Mouse (Mus musculus): Measurements from ENCODE around the gene Ube2e2. TPM values are rescaled to one million over a fixed set of nuclear protein-coding genes. Genes with fewer than 3 reads are reported as not detected.

Ube2e2 gene
- total RNA-seq, 2 experiments from 2014 or later: 204 to 207 TPM

DNA sequence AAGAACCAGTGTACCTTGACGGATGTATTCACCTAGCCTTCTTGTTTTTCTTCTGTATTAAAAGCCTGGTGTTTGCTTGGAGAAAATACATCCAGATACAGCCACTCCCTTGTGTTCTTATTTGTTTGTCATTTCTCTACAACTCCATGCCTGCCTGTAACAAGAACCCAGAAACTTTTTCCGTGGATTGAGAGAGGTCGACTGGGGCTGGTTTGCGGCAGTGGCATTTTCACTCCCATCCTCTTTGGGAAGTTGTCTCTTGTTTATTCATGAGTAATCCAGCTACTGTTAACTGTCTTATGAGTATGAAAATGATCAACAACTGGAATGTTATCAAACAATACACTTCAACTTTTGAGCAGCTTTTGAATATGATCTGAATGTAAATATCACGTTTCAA lies 115.8 kb downstream of the Ube2e2 start:
- H3K4me3 ChIP-seq: no peak overlapping the region
- no peak overlapping the region for H3K27ac ChIP-seq
- TF ChIP-seq CTCF (conservative IDR thresholded peaks at IDR 0.05): no peak
- DNase-seq (ENCODE audit: low spot score in 2 of 2): no peak

DNA sequence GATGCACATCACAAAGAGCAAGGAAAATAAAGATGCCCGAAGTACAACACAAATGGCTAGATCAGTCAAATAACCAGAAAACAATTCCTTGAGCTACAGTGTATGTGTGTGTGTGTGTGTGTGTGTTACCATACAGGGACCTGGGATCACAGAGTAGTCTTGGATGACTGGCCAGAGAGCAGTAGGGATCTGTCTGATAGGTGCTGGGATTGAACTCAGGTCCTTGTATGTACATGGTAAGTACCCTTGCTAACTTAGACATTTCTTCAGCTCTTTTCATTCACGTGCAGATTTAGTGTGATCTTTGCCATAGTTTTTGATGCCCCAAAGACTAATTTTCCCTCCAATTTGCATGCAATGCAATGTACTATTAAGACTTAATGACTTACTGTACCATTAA lies 117.9 kb downstream of the Ube2e2 start:
- no peak for TF ChIP-seq CTCF (conservative IDR thresholded peaks at IDR 0.05)
- DNase-seq (ENCODE audit: low spot score in 2 of 2): no peak
- Histone ChIP-seq H3K27ac (no peak overlapping the region), H3K4me3 (no peak overlapping the region)

DNA sequence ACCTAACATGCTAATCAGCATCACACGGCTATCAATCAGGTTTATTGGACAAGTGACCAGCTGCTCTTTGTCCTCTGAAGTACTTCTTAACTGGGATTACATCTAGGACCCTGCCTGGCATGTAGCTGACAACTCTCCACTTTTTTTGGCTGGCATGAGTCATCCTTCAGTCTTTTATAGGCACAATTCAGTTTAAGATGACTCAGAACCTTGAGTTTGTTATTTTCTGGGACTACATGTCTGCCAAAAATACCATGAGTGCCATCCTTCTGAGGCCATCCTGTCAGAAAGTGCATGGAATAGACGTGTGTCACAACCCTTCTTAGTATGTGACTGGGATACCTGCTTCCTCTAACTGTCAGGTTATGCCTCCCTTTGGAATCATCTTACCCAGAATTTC lies 120.3 kb downstream of the Ube2e2 start:
- no peak for TF ChIP-seq CTCF (conservative IDR thresholded peaks at IDR 0.05)
- Histone ChIP-seq H3K4me3 (no peak overlapping the region), H3K27ac (no peak overlapping the region)
- no peak for DNase-seq (ENCODE audit: low spot score in 2 of 2)

DNA sequence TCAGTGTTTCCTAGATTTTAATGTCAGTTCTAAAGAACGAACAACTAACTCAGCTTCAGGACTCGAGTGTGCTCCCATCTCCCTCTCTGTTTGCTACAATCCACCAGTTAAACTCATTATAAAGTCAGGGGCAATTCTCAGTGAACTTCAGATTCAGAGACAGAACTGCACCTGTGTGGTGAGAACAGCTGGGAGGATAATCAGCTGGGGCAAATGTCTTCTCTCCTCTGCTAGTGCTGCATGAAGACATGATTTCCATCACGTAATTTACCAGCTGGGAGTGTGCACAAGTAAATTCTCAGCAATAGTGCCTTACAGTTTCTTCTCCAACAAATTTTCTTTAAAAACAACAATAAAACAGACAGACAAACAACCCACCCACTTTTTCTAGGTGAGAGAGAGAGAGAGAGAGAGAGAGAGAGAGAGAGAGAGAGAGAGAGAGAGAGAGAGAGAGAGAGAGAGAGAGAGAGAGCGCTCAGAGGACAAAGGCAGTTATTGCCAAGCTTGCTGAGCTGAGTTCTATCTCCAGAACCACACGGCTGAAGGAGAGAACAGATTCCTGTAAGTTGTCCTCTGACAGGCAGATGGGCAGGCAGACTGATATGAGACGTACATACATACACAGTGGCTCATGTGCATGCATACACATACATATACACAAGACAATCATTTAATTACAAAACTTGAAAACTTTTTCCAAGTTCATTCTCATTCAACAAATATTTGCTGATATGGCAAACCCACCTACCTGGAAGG lies 134.3 kb downstream of the Ube2e2 start:
- Histone ChIP-seq H3K4me3 (no peak overlapping the region), H3K27ac (peak overlapping the region; percentile 16; the same call in 1 of the 2 replicates)
- no peak for DNase-seq (ENCODE audit: low spot score in 2 of 2)

DNA sequence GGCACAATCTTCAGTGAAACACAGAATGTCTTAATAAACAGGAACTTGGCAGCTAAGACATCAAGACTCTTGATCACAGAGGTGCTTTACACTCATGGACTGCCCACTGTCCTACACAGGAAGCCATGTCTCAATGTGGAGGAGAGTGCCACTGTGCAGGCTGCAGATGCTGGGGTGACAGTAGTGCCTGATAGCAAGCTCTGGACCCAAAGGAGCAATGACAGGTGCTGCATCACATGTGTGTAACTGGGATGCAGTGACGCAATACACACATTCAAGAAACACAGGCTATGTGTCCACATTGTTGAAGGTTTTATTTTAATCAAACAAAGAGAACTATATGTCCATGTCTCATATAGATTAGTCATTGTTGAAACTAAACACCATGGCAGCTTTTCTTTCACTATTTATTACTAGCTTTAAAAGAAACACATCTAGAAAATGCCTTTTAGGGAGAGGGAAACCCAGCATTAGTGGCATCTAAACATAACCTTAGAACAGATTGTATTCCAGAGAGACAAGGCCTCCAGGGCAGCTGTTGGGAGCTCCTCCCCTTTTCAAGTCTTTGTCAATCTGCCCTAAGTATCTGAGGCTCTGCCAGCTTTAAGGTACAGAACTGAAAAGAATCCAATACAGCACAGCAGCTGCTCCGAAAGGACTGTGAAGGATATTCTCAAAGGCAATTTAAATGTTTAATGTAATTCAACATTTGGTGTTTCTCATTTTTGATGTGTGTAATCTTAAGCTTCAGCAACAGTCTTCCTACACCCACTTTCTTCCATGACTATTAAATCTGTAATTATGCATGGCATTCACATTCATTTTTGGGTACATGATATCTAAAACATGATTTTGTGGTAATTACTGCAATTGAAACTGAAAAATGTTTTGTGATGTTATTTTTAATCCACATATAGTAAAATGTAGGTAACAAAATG lies 135.2 kb downstream of the Ube2e2 start:
- Histone ChIP-seq H3K27ac (peak overlapping the region; percentile 16; the same call in 1 of the 2 replicates), H3K4me3 (no peak overlapping the region)
- DNase-seq (ENCODE audit: low spot score in 2 of 2): peak in 1 of 2 experiments; percentile 26
- no peak for TF ChIP-seq CTCF (conservative IDR thresholded peaks at IDR 0.05)

More for the DNA sequence above, 134.3 kb downstream of the Ube2e2 start:
- no peak for TF ChIP-seq CTCF (conservative IDR thresholded peaks at IDR 0.05)

DNA sequence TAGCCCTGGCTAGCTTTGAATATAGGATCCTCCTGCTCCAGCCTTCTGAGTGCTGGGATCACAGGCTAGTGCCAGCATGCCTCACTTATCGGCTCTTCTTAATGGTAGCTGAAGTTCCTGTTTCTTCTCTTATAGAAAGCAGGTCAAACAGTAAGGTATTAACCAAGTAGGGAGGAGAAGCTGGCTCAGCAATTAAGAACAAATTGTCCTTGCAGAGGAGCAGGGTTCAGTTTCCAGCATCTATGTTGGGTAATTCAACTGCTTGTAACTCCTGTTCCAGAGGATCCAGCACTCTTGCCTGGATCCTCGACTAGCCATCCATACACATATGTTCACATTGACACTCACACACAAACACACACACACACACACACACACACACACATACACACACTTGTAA lies 136.1 kb downstream of the Ube2e2 start:
- TF ChIP-seq CTCF (conservative IDR thresholded peaks at IDR 0.05): no peak
- DNase-seq (ENCODE audit: low spot score in 2 of 2): no peak
- Histone ChIP-seq H3K4me3 (no peak overlapping the region), H3K27ac (no peak overlapping the region)

DNA sequence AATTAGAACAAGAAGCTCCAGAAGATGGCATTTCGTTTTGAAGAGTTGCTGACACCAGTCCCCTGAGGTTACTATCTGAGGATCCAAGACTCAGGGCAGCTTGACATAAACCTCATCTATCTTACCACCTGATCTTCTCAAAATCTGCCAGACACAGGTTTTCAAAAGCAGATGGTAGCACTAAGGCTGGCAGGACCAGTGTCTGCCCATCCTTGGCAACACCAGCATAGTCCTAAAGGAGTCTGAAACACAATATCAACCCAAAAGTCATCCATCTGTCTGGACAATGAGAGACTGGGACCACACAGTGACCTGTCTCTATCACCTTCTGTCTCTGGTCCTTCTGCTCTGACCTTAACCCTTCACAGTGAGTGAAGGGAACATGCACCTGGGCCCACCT lies 138.7 kb downstream of the Ube2e2 start:
- Histone ChIP-seq H3K27ac (no peak overlapping the region), H3K4me3 (no peak overlapping the region)
- DNase-seq (ENCODE audit: low spot score in 2 of 2): no peak
- no peak for TF ChIP-seq CTCF (conservative IDR thresholded peaks at IDR 0.05)

DNA sequence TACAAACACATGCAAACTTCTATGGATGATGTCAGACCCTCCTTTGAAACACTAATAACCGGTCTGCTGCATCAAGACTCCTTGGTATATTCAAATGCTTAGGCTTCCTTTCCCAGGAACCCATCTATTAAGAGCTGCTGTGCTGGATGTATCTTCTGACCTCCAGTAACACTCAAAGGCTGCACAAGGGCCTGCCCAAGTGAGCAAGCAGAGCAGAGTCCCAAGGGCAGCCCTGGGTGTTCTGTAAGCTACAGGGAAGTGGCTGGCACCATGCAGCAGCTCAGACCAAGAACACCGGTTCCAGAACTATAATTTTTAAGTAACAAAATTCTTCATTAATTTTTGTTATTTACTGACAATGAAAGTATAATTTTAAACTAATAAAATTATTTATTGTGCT lies 139.5 kb downstream of the Ube2e2 start:
- Histone ChIP-seq H3K4me3 (no peak overlapping the region), H3K27ac (no peak overlapping the region)
- TF ChIP-seq CTCF (conservative IDR thresholded peaks at IDR 0.05): no peak
- no peak for DNase-seq (ENCODE audit: low spot score in 2 of 2)

DNA sequence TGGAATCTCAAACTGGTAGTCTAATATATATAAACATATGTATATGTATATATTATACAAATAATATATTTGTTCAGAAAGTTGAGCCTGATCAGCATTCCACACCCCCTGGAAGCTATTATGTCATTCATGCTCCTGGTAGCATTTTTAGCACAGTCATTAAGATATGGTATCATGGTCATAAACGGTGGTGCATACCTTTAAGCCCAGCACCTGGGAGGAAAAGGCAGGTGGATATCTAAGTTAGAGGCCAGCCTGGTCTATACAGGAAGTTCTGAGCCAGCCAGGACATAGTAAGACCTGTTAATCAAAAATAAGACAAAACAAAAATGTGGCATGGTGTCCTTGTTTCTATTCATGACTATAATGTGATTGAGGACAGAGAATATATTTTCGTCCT lies 140.1 kb downstream of the Ube2e2 start:
- TF ChIP-seq CTCF (conservative IDR thresholded peaks at IDR 0.05): no peak
- Histone ChIP-seq H3K27ac (no peak overlapping the region), H3K4me3 (no peak overlapping the region)
- DNase-seq (ENCODE audit: low spot score in 2 of 2): no peak

DNA sequence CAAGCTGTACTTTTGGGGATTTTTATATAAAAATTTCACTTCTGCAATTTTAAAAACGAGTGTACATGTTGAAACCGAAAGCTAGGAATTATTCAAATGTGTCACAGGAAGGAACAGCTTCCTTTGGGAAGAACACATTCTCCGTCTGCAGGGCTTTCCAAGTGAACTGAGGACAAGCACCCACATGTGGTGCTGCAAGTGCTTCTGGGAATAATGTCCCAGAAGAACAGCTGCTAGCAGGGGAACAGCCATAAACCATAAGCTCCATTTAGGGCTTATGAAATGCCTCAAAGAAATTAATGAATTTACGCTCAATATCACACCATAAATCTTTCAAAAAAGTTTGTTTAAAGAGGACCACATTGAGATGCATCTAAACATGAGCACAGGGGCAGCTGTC lies 162.9 kb downstream of the Ube2e2 start:
- Histone ChIP-seq H3K4me3 (no peak overlapping the region), H3K27ac (peak overlapping the region; percentile 29)
- DNase-seq (ENCODE audit: low spot score in 2 of 2): peak; percentile 30 to 49
- TF ChIP-seq CTCF (conservative IDR thresholded peaks at IDR 0.05): no peak

DNA sequence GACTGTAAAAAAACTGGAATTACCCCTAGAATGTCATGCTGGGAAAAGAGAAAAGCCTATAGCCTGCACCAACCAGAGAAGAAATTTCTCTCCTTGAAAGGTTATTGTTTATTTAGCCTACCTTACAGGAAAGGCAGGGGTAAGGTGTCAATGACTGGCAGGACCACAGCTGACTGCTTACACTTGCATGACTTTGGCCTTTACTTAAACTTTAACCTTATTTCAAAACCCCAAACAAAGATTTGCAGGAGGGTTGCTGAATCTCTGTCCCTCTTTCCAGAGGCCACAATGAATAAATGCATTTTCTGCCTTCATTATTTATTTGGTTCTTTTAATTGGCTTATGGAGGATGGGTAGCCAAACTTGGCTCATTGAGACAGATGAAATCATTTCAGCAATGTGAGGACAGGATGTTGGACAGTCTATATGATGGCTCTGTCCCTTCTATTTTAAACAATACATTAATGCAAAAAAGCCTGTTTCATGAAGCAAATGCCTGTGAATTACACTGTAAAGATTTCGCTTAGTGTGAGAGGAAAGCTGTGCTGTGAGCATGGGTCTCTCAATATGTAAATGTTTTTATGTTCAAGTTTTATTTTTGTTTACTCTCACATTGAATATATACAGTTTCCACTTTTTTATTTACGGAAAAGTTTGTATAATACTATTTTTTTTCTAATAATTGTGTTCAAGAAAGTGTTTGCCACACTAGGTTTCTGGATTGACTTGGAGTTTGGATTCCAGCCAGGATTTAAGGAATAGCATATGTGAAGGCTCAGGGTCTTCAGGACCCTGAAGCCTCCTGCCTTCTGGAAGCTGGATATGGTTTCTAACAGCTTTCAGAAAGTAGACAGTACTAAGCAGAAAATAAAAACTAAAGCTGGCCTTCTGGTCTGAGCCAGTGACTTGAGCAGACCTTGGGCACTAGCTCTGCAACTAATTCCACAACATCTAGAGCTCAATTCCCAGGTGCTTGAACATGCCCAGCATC lies 173.2 kb downstream of the Ube2e2 start:
- DNase-seq (ENCODE audit: low spot score in 2 of 2): no peak
- Histone ChIP-seq H3K27ac (no peak overlapping the region), H3K4me3 (no peak overlapping the region)
- no peak for TF ChIP-seq CTCF (conservative IDR thresholded peaks at IDR 0.05)

DNA sequence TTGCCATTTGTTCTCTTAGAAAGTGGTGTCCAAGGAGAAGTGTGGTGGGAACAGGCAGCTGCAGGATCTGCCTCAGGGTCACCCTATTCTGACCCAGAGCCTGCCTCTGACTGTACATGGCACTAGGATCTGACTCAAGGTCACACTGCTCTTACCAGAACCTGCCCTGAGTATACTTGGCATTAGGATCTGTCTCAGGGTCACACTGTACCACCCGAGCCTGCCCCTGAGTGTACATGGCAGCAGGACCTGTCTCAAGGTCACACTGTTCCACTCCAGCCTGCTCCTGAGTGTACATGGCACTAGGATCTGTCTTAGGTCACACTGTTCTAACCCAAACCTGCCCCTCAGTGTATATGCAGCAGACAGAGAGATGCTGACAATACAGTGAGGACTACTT lies 177.1 kb downstream of the Ube2e2 start:
- DNase-seq (ENCODE audit: low spot score in 2 of 2): no peak
- no peak overlapping the region for H3K4me3 ChIP-seq
- H3K27ac ChIP-seq: no peak overlapping the region; the same call in 1 of the 2 replicates
- TF ChIP-seq CTCF (conservative IDR thresholded peaks at IDR 0.05): no peak

Measured in layer of hippocampus, adult 2 months (tissue).